Mouse (Mus musculus) lung, postnatal 4 days (tissue): ENCODE results near the gene Kat5.

Experiments
- DNase-seq, 2 experiments: peaks; one replicate each; pipeline ENCODE4 v3.0.0; 2021

The Kat5 gene

GRCm38 (mm10) chr19:5609547-5610404 is at the start of gene Kat5:
Gene Kat5, minus strand, starts transcription at chr19:5610237.
- DNase-seq = peak; percentile 94

DNA sequence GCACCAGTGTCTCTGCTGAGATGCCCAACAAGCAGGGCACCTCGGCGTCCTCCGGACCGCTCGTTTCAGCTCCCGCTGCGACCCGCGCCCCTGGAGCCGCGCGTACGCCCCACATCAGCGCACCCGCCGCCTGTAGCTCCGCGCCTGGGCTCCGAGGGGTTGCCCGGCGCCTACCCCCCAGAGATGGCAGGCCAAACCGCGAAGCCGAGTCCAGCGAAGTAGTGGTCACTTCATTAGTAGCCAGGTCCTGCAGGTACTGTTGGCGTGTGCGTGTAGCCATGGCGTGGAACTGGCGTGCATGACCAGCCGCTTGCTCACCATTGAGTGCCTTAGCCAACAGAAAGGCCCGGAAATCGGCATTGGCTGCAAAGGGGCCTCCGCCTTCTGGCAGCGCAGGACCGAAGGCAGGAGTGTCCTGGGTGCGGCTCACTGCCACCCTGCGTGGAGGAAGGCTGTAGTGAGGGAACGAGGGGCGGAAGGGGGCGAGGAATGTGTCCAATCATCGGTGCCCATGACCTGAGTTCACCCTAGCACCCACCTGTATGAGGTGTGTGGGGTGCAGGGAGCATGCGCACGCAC is 44.8 kb upstream of the Kat5 start:
- peak in 1 of 2 experiments; percentile 39 for DNase-seq

GRCm38 (mm10) chr19:5653969-5654719 is 44.1 kb upstream of the Kat5 start:
- DNase-seq = peak in 1 of 2 experiments; percentile 30

DNA sequence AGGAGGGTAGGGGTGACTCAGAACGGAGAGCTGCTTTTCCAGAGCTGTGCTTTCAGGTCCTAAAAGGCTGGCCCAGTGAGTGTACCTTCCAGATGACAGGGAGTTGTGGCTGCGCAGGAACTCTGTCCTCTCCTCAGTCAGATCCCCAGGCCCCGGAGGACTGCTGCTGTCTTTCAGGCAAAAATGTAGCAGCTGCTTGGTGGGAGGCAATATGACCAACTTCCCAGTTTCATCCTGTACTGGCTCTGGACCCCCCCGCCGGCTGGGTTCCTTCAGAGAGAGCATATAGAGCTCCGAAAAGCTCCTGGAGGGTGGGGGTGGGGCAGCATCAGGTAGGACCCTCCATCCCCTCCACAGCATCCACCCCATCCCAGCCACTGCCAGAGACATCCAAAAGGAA is 42.5 kb upstream of the Kat5 start:
- no peak for DNase-seq

- peak in 1 of 2 experiments; percentile 21 for DNase-seq
Observed at GRCm38 (mm10) chr19:5651502-5652274, 41.7 kb upstream of the Kat5 start.

GRCm38 (mm10) chr19:5649298-5649741 is 39.3 kb upstream of the Kat5 start:
- DNase-seq = peak; percentile 56

- peak; percentile 90 to 94 for DNase-seq
Observed at GRCm38 (mm10) chr19:5648401-5649297, 38.6 kb upstream of the Kat5 start.

DNA sequence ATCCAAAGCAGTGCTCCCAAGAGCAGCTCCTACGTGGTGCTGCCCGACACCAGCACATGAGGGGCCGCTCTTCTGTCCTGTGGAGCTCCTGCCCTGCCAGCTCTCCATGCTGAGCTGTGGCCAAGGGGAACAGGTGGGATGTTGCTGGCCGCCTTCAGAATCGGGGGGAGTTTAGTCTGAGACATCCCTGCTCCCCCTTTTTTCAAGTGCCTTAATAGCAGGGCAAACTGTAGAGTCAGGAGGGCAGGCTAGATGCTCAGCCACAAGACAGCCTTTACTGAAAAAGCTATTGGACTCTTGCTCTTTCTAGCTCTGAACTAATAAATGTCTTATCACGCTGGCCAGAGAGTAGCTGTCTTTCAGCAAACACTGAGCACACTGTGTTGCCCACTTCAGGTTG is 37.8 kb upstream of the Kat5 start:
- DNase-seq = no peak

GRCm38 (mm10) chr19:5646731-5647330 is 36.8 kb upstream of the Kat5 start:
- DNase-seq = peak in 1 of 2 experiments; percentile 23

GRCm38 (mm10) chr19:5645280-5645679 is 35.2 kb upstream of the Kat5 start:
- peak in 1 of 2 experiments; percentile 19 for DNase-seq

- DNase-seq = no peak
Observed at GRCm38 (mm10) chr19:5641641-5642040, 31.6 kb upstream of the Kat5 start.

GRCm38 (mm10) chr19:5641021-5641420 is 31.0 kb upstream of the Kat5 start:
- DNase-seq = peak in 1 of 2 experiments; percentile 20

DNA sequence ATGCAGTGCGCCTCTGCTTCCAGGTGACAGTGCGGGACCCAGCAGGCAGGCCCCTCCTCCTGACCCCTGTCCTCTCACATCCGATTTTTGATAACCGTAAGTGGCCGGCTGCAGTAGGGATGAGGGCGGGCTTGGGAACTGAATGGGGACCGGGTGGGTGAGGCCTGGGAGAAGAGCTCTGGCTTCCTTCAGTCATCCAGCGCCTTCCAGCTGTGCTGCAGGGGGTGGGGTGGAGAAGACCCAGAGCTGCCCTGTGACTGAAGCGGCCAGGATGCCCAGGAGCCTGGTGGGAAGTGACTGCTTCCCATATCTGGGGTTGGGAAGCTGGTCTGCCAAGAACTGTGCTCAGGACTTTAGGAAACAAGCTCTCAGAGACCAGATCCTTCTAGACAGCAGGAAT is 30.3 kb upstream of the Kat5 start:
- peak in 1 of 2 experiments; percentile 25 for DNase-seq

DNA sequence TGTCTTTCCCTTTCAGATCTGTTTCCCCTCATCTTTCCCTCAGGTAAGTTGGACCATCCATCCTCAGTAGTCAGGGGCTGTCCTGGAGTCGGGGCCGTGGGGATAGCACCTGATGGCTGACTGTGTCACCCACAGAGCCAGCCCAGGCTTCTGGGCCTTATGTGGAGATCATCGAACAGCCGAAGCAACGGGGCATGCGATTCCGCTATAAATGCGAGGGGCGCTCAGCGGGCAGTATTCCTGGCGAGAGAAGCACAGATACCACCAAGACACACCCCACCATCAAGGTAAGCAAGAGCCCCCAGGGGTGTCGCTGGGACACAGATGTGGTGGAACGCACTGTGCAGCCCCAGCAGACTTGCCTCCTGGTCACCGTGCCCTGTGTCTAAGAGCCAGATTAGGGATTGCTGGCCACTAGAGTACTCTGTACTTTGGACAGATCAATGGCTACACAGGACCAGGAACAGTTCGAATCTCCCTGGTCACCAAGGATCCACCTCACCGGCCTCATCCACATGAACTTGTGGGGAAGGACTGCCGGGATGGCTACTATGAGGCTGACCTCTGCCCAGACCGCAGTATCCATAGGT is 28.5 kb upstream of the Kat5 start:
- peak in 1 of 2 experiments; percentile 26 for DNase-seq

DNA sequence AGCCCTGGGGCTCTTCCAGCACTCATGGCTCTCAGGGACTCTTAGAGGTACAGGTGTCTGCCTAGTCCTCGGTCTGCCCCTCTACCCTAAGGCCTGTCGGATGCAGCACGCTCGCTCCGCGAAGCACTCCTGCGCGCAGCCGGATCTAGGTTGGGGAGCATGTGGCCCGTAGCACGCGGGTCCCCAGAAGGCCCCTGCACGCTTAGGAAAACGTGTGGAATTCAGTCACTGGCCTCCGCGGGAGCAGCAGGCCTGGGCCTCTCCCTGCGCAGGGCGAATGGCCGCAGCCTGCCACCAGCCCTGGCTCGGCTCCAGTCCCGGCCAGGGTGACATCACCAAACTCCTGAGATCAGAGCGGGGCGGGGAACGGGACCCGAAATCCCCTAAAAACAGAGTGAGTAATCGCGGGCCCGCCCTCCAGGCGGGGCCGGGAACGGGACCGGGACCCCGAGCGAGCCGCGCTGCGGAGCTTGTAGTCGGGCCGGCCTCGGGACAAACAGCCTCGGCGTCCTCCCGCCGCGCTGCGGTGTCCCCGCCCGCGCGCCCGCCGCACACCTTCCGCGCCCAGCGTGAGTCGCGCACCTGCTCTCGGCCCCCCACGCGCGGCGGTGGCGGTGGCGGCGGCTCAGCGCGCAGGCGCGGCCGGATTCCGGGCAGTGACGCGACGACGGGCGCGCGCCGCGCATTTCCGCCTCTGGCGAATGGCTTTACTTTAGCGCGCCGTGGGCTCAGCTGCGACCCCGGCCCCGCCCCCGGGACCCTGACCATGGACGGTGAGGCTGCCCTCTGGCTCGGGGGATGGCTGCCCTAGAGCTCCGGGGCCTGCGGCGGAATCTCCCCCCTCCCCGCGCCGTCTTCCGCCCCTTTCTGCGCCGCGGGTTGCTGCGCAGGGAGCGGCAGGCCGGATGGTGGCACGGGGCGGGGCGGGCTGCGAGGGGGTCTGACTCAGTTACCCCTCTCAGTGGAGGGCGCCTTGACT is 27.3 kb upstream of the Kat5 start, which contains the start of gene Rela:
Gene Rela (plus strand): TSS at position 415 of the 979 bp plus-strand sequence.
- peak; percentile 93 to 94 for DNase-seq

GRCm38 (mm10) chr19:5636571-5637041 is 26.6 kb upstream of the Kat5 start:
- DNase-seq = no peak

GRCm38 (mm10) chr19:5636036-5636570 is 26.1 kb upstream of the Kat5 start:
- DNase-seq = no peak

GRCm38 (mm10) chr19:5632120-5632519 is 22.1 kb upstream of the Kat5 start:
- no peak for DNase-seq

- DNase-seq = no peak
Observed at GRCm38 (mm10) chr19:5629907-5630306, 19.9 kb upstream of the Kat5 start.
